Mouse (Mus musculus) heart, embryonic 14.5 days (tissue): ENCODE results near the gene Dab1. TPM values are rescaled to one million over a fixed set of nuclear protein-coding genes. Genes with fewer than 3 reads are reported as not detected.

Experiments used
- ATAC-seq: fragments of 200-750 bp; cut with Nextera tagmentation; 2 replicates; pipeline ENCODE4 v1.8.0; 2017; ENCODE audit warnings: low read depth, moderate TSS enrichment; ENCODE audit not compliant: insufficient number of reproducible peaks, insufficient read depth, low FRiP score
- H3K27ac ChIP-seq, 2 experiments: fragments of 200-500 bp in 1 of 2; fragments of 300-500 bp in 1 of 2; sonication (generic) in 1 of 2; replicated peaks in 1 of 2; 2 replicates each; pipeline ENCODE4 v1.5.1; 2012 to 2014; ENCODE audit warnings: low read depth in 2 of 2, low read length in 2 of 2, control low read depth in 1 of 2, mild to moderate bottlenecking in 1 of 2, mixed read lengths in 1 of 2; ENCODE audit not compliant: control insufficient read depth in 1 of 2, insufficient read depth in 1 of 2
- H3K27me3 ChIP-seq: fragments of 300-500 bp; sonication (generic); 2 replicates; pipeline ENCODE4 v1.6.1; 2014; ENCODE audit warnings: mild to moderate bottlenecking, low read length, control low read depth; ENCODE audit not compliant: control insufficient read depth, insufficient read depth
- H3K36me3 ChIP-seq: fragments of 300-500 bp; sonication (generic); 2 replicates; pipeline ENCODE4 v1.6.1; 2014; ENCODE audit warnings: mild to moderate bottlenecking, control low read depth, low read length, mixed read lengths; ENCODE audit not compliant: control insufficient read depth, insufficient read depth
- H3K4me1 ChIP-seq, 2 experiments: fragments of 200-500 bp in 1 of 2; fragments of 300-500 bp in 1 of 2; sonication (generic) in 1 of 2; 2 replicates each; pipeline ENCODE4 v1.6.1; 2012 to 2014; ENCODE audit warnings: low read length in 2 of 2, control low read depth in 1 of 2, mixed read lengths in 1 of 2; ENCODE audit not compliant: control insufficient read depth in 2 of 2, insufficient read depth in 2 of 2
- H3K4me2 ChIP-seq: fragments of 300-500 bp; sonication (generic); 2 replicates; pipeline ENCODE4 v1.6.1; 2014; ENCODE audit warnings: mild to moderate bottlenecking, low read length
- H3K4me3 ChIP-seq, 2 experiments: fragments of 200-500 bp in 1 of 2; fragments of 300-500 bp in 1 of 2; sonication (generic) in 1 of 2; 2 replicates each; pipeline ENCODE4 v1.5.1; 2012 to 2014; ENCODE audit warnings: low read length in 2 of 2, mild to moderate bottlenecking in 2 of 2, control low read depth in 1 of 2, low read depth in 1 of 2, moderate library complexity in 1 of 2; ENCODE audit not compliant: control insufficient read depth in 1 of 2, insufficient read depth in 1 of 2
- H3K9ac ChIP-seq: fragments of 300-500 bp; sonication (generic); 2 replicates; pipeline ENCODE4 v1.6.1; 2014; ENCODE audit warnings: mild to moderate bottlenecking, low read length
- H3K9me3 ChIP-seq: fragments of 300-500 bp; sonication (generic); 2 replicates; pipeline ENCODE4 v1.6.1; 2016; ENCODE audit warnings: low read length, control low read depth; ENCODE audit not compliant: control insufficient read depth
- WGBS: fragments of 180-500 bp; shearing (Covaris S2); extraction: QIAGEN DNeasy Blood & Tissue Kit; methylation state at CpG from one replicate; pipeline ENCODE4 v1.1.7; 2014; 5-methylcytosine and 5-hydroxymethylcytosine counted together
- polyA plus RNA-seq: library from polyadenylated mRNA; unstranded; fragments of >200 nt; fragmentation: Nextera tagmentation; extraction: Ambion mirVana; gene quantifications from 2 replicates; pipeline ENCODE4 v1.2.1, GENCODE M21; 2014

Dab1 gene
- polyA plus RNA-seq, 1 experiment from 2014 or later = 0.99 TPM

DNA sequence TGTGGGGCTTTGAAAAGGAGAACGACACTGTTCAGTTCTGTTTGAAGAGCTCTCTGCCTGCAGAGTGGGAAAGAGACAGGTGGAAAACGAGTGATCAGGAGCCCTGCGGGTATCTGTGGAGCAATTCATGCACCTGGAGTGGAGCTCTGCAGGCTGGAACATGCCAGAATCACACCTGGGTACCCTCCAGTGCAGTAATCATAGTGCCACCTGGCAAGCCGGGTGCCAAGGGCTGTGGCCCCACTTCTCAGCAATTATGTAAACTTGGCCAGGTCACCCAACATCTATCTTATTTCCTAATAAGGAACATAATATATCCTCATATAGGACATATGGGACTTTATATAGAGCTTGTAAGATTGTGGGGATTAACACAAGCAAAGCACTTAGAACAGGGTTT, 156.6 kb downstream of the Dab1 start:
- no peak overlapping the region for H3K9ac ChIP-seq
- ATAC-seq = no peak
- H3K27ac ChIP-seq = no peak overlapping the region
- H3K4me3 ChIP-seq = no peak overlapping the region
- WGBS = 67% methylated on average over 4 of the region's 4 CpGs
- H3K36me3 ChIP-seq = no peaks in the 10 kb centered on the region
- H3K27me3 ChIP-seq = peaks cover 4% of the 10 kb centered on the region; the same call in 1 of the 2 replicates
- no peaks in the 10 kb centered on the region for H3K4me1 ChIP-seq
- H3K9me3 ChIP-seq = no peaks in the 10 kb centered on the region
- no peak overlapping the region for H3K4me2 ChIP-seq

DNA sequence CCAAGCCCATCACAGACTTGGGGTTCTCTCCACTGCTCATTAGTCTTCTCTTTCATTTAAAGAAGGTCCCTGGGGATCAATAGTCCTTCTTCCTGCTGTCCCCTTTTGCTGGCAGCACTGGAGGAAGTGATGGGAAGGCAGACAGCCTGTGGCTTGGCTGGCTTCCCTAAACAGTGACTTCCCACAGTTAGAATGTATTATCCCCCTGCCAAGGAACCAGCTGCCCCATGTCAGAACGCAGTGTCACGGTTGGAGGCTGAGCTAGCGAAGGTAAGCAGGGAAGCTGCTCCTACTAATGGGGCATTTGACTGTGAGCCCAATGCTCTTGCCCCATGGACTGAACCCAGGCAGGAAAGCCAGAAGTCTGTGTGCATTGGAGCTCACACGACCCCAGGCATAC, 162.2 kb downstream of the Dab1 start:
- ATAC-seq = no peak
- WGBS = 50% methylated on average over 4 of the region's 4 CpGs
- Histone ChIP-seq H3K27ac (no peak overlapping the region), H3K4me2 (no peak overlapping the region), H3K9ac (no peak overlapping the region), H3K4me1 (no peaks in the 10 kb centered on the region), H3K36me3 (no peaks in the 10 kb centered on the region), H3K9me3 (no peaks in the 10 kb centered on the region), H3K4me3 (no peak overlapping the region), H3K27me3 (no peaks in the 10 kb centered on the region)

DNA sequence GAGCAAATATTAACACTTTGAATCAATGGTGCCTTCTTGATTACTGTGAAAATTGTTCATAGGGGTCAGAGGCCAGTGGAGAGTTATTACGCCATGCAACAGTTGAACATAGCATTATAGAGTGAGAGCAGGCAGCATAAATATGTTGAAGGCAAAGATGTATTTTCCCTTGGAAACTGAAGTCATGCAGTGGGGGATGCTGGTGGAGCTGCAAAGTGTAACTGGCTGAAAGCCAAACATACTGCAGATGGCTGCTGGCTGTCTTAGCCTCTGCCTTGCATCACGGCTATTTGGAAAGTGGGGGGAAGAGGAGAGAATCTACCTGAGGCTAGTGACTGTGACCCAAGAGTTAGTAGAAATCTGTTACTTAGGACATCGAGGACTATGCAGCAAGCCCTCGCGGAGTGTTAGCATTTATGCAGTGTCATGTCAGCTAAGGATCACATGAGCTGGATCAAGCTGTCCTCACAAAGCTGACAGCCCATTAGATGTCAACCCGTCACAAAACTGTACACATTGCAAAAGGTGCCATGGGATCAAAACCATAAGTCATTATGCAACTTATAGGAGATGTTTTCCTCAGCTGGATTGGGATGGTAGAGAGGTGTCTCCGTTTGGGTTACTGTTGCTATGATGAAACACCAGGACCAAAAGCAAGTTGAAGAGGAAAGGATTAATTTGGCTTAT, 164.5 kb downstream of the Dab1 start:
- no peak overlapping the region for H3K9ac ChIP-seq
- no peak overlapping the region for H3K4me2 ChIP-seq
- 71% methylated on average over 7 of the region's 7 CpGs for WGBS
- no peak overlapping the region for H3K27ac ChIP-seq
- H3K9me3 ChIP-seq = no peaks in the 10 kb centered on the region
- no peak overlapping the region for H3K4me3 ChIP-seq
- no peaks in the 10 kb centered on the region for H3K4me1 ChIP-seq
- ATAC-seq = no peak
- H3K36me3 ChIP-seq = no peaks in the 10 kb centered on the region
- H3K27me3 ChIP-seq = no peaks in the 10 kb centered on the region

DNA sequence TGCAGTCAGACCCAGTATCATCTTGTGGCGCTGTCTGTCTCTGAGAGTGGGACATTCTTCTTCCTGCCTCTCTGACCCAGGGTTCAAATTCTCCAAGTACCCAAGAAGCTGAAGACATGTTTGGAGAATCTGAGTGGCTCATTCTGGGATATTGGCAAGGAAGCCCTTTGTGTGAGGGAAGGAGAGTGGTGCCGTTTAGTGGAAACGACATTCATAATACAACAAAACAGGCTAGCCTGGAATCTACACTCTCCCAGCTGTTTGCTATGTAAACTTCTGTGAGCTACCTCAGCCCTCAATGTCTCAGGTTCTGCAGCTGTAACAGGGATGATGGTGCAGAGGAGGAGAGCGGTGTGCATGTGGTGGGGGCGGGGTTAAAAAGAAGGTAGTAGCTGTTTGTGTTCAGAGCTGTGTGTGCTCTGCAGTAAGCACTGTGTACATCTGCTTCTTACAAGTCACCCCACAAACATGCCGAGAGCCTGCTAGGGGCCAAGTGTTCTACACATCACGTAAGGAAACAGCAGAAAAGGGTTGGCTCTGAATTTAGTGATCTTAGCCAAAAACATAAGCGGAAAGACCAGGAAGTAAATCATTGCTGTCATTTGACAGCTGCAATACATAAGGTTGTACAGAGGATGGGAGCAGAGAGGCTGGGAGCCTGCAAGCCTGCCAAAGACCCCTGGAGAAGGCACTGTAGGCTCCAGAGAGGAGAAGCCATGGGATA, 174.6 kb downstream of the Dab1 start:
- no peak for ATAC-seq
- H3K4me3 ChIP-seq = no peak overlapping the region
- H3K4me2 ChIP-seq = no peak overlapping the region
- 75% methylated on average over 8 of the region's 8 CpGs for WGBS
- H3K9ac ChIP-seq = no peak overlapping the region
- H3K9me3 ChIP-seq = no peaks in the 10 kb centered on the region
- H3K4me1 ChIP-seq = no peaks in the 10 kb centered on the region
- H3K27me3 ChIP-seq = no peaks in the 10 kb centered on the region
- H3K27ac ChIP-seq = peak overlapping the region in 1 of 2 experiments; percentile 14; a peak in 1 of 4 replicates
- H3K36me3 ChIP-seq = no peaks in the 10 kb centered on the region

DNA sequence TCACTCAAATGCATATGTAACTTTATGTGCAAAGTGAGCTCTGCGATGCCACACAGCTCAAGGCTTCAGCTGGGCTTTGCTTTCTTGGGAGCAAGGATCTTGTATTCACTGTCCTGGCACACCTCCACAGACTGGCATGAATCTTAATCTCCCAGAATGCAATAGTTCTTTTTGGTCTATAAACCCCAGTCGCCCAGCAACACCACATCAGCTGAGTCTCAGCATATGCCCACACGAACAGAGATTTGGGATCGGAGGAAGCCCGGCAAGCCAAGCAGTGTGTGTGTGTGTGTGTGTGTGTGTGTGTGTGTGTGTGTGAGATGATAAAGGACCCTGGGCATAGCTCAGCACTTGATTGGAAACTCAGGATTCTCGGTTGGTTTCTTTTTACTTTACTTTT, 177.3 kb downstream of the Dab1 start:
- Histone ChIP-seq H3K27ac (no peak overlapping the region), H3K36me3 (no peaks in the 10 kb centered on the region), H3K9ac (no peak overlapping the region), H3K27me3 (no peaks in the 10 kb centered on the region), H3K4me2 (no peak overlapping the region), H3K4me3 (no peak overlapping the region), H3K9me3 (no peaks in the 10 kb centered on the region), H3K4me1 (no peaks in the 10 kb centered on the region)
- 74% methylated on average over 6 of the region's 6 CpGs for WGBS
- no peak for ATAC-seq

DNA sequence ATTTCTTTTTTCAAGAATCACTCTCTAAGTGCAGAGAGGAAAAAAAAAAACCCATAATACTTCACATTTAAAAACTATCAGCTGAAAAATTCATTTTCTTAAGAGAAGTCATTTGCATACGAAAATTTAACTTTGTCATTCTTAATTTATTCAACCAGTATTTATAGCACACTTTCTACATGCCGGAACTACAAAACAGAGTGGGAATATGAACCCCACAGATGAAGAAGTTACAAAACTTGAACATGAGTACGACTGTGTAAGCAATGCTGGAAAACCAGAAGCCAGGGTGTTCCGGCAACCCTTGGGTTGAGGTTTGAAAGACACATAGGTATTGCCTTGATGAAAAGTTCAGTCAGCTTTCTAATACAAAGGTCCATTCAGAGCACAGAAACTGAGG, 183.3 kb downstream of the Dab1 start:
- Histone ChIP-seq H3K4me2 (no peak overlapping the region), H3K36me3 (no peaks in the 10 kb centered on the region), H3K9me3 (no peaks in the 10 kb centered on the region), H3K4me1 (no peaks in the 10 kb centered on the region), H3K4me3 (no peak overlapping the region), H3K9ac (no peak overlapping the region), H3K27ac (no peak overlapping the region), H3K27me3 (no peaks in the 10 kb centered on the region)
- WGBS = 77% methylated on average over 4 of the region's 4 CpGs
- no peak for ATAC-seq

DNA sequence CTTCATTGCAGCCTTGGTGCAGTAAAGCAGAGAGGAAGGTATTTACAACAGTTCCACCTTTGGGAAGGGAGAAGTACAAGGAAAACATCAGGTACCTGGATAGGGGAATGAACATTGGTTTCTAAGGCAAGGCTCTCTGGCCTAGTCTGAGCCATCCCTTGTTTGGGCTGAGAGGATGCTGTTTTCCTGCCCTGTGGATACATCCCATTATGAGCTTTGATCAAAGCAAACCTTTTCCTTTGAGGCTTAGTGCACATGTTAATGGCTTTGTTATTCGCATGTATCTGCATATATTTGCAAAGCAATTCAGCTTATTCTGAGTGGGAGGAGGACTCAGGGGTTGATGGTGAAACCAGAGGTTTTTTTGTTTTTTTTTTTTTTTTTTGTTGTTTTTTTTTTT, 185.3 kb downstream of the Dab1 start:
- Histone ChIP-seq H3K4me2 (no peak overlapping the region), H3K4me1 (no peaks in the 10 kb centered on the region), H3K9ac (no peak overlapping the region), H3K27me3 (no peaks in the 10 kb centered on the region), H3K36me3 (no peaks in the 10 kb centered on the region), H3K4me3 (no peak overlapping the region), H3K27ac (no peak overlapping the region), H3K9me3 (no peaks in the 10 kb centered on the region)
- no peak for ATAC-seq
- 40% methylated on average over 1 of the region's 1 CpGs for WGBS
